In genomic region chr1:174597495-174597894, GRCm38 (mm10) we compare ENCODE assay signal across 16 mouse cellular contexts.
"Had no signal": no experiment of that assay in that cellular context is flagged by ENCODE, and none has a peak within 500 bp of the region (broad histone marks: within the 10 kb centered on the region; RNA-seq: fewer than 3 reads in every experiment).

No protein-coding gene starts in this region.

- DNase-seq: lung, adult 2 months; lung, postnatal 14 days; lung, postnatal 36 days; right cerebral cortex, postnatal 14 days; thymus, adult 2 months; thymus, postnatal 36 days had no signal

- H3K27ac ChIP-seq: lung, embryonic 15.5 days; macrophage; midbrain, embryonic 13.5 days; midbrain, embryonic 15.5 days; neural tube, embryonic 12.5 days; stomach, embryonic 15.5 days; stomach, postnatal 0 days had no signal

- H3K4me2 ChIP-seq: lung, embryonic 15.5 days; midbrain, embryonic 11.5 days; midbrain, embryonic 13.5 days; midbrain, embryonic 15.5 days; neural tube, embryonic 12.5 days; stomach, embryonic 15.5 days had no signal

- H3K4me3 ChIP-seq: lung, embryonic 15.5 days; megakaryocyte, embryonic 14.5 days; midbrain, embryonic 13.5 days; midbrain, embryonic 15.5 days; neural tube, embryonic 12.5 days; stomach, embryonic 15.5 days had no signal

- ATAC-seq: lung, postnatal 0 days; midbrain, embryonic 13.5 days; midbrain, embryonic 15.5 days had no signal

- H3K36me3 ChIP-seq: lung, embryonic 15.5 days; neural tube, embryonic 12.5 days; stomach, embryonic 15.5 days had no signal

- H3K9me3 ChIP-seq: lung, embryonic 15.5 days; megakaryocyte, embryonic 14.5 days; midbrain, embryonic 13.5 days; midbrain, embryonic 15.5 days; neural tube, embryonic 12.5 days; stomach, embryonic 15.5 days had no signal

- H3K4me1 ChIP-seq: lung, embryonic 15.5 days; megakaryocyte, embryonic 14.5 days; midbrain, embryonic 13.5 days; midbrain, embryonic 15.5 days; stomach, embryonic 15.5 days had no signal

- H3K27me3 ChIP-seq: lung, embryonic 15.5 days; megakaryocyte, embryonic 14.5 days; midbrain, embryonic 13.5 days; midbrain, embryonic 15.5 days; neural tube, embryonic 12.5 days; stomach, embryonic 15.5 days had no signal

- H3K9ac ChIP-seq: lung, embryonic 15.5 days; midbrain, embryonic 13.5 days; midbrain, embryonic 15.5 days; neural tube, embryonic 12.5 days; stomach, embryonic 15.5 days had no signal
